Mouse (Mus musculus) adrenal gland, adult 18-20 months (tissue): Measurements from ENCODE around the gene Ccn1. TPM values are rescaled to one million over a fixed set of nuclear protein-coding genes. Genes with fewer than 3 reads are reported as not detected.

Experiments
- DNase-seq, 2 experiments: peaks; one replicate each; pipeline ENCODE4 v3.0.0; 2021 to 2022; ENCODE audit warnings: low spot score in 2 of 2
- long read RNA-seq, 2 experiments: library from polyadenylated mRNA; stranded (forward); transcript quantifications; one replicate each; pipeline ENCODE4 v2.0.0; 2021
- total RNA-seq, 2 experiments: library from RNA; stranded (reverse); gene quantifications; 1 replicate in 1 of 2; 2 replicates in 1 of 2; pipeline ENCODE4 v1.2.3; 2021

Gene Ccn1
- total RNA-seq: 10 to 100 TPM; 12.8 to 37.4 TPM
- long read RNA-seq, experiment 1, transcript Ccn1-201 (5 exons, 2,019 nt): major isoform, 32 of 35 reads
- long read RNA-seq, experiment 1, partial matches to known transcripts: 0 of 35 reads
- long read RNA-seq, experiment 1, other reads (novel, unspliced or antisense): 3 of 35 reads
- long read RNA-seq, experiment 2, transcript Ccn1-201 (5 exons, 2,019 nt): major isoform, 11 of 13 reads
- long read RNA-seq, experiment 2, partial matches to known transcripts: 1 of 13 reads
- long read RNA-seq, experiment 2, other reads (novel, unspliced or antisense): 1 of 13 reads

DNA sequence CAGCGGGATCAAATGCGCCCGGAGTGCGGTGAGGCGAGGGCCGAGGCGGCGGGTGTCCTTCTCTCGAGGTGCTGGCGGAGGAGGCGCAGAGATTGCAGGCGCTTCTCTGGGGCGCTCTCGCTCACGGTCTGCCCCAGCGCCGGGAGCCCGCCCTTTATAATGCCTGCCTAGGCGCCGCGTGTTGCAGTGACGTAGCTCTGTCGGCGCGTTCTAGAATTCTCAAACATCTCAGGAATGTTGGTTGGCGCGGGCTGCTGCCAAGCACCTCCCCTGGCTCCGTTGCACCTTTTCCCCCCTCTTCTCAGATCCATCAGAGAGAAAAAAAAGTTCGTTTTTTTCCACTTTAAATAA, at the start of gene Ccn1:
Ccn1 (minus strand) TSS at position 130 of the 351 bp plus-strand sequence.
- peak; percentile 68 to 77 for DNase-seq

DNA sequence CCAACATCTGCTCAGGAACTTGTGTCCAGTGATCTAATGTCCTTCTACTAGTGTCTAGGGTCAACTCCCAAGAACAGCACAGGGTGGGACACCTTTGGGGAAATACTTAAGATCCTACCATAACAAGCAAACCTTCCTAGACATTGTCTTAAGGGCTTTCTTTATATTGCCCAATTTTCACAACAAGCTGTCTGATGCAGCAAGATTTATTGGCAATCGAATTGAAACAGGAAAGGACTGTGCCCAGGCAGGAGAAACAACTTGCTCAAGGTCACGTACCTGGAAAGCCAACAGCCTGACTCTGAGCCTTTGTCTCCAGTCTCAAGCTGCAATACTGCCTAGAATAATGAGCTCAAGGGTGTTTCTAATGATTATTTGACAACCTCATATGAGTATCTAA, 43.6 kb upstream of the Ccn1 start:
- DNase-seq: no peak

DNA sequence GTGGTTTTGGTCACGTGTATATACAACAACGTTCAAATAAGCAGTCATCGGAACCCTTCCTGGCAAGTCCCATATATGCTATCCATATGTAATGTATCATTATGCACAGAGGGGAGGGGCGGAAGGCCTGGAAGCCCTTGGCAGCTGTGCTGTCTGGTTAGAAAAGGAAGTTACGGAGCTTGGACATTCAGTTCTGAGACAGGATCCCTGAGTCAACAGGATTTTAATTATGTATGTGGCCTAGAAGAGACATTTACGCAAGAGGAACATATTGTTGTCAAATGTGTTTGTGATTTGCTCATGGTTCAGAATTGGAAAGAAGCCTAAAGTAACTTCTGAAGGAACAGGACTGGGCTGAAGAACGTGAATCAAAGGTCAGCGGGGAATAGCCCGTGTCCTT, 42.3 kb upstream of the Ccn1 start:
- DNase-seq: no peak

DNA sequence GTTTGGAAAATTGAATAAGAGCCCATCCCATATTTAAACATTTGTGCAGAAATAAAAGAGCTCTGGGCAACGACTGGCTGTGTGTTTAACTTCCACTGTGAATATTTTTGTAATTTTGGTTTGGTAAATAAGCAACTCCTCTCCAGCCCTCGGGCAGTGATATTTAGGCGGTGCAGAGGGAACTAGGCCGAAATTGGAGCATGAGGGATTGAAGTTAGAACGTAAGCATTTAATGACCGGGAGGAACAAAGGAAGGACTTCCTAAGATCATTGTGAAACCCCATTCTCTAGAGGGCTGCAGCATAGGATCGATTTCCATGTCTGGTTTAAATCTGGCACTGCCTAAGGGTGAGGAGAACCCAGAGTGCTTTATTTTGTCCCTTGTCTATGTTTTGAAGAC, 41.6 kb upstream of the Ccn1 start:
- no peak for DNase-seq

DNA sequence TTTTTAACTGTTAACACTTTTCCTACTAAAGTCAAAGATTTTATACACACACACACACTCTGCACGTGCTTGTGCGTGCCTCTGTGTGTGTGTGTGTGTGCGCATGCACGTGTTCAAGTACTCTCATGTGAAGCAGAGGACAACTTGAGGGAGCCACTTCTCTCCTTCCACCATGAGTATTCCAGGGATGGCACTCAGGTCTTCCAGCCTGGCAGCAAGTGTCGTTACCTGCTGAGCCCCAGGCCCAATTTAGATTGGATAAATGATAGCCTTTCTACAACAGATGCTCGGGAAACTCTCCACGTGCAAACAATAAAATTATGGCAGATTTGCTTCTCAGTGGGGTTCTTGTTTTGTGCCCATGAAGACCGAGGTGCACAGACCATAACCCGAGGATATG, 39.5 kb upstream of the Ccn1 start:
- DNase-seq: no peak

DNA sequence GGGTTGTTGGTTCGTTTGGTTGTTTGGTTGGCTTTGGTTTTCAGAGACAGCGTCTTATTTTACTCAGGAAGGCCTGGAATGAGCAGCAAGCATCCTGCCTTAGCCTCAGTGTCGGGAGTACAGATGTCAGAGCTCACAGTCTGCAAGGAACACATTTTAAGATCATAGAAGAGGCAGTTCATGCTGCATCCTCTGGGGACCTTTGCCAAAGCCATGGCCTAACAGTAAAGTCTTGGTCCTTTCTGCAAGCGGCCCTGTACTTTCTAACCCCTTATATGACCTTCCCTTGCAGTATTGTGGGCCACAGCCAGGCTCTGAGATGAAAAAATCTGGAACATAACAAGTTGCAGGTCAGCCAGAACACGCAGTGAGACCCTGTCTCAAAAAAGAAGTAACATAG, 38.1 kb upstream of the Ccn1 start:
- DNase-seq: no peak

DNA sequence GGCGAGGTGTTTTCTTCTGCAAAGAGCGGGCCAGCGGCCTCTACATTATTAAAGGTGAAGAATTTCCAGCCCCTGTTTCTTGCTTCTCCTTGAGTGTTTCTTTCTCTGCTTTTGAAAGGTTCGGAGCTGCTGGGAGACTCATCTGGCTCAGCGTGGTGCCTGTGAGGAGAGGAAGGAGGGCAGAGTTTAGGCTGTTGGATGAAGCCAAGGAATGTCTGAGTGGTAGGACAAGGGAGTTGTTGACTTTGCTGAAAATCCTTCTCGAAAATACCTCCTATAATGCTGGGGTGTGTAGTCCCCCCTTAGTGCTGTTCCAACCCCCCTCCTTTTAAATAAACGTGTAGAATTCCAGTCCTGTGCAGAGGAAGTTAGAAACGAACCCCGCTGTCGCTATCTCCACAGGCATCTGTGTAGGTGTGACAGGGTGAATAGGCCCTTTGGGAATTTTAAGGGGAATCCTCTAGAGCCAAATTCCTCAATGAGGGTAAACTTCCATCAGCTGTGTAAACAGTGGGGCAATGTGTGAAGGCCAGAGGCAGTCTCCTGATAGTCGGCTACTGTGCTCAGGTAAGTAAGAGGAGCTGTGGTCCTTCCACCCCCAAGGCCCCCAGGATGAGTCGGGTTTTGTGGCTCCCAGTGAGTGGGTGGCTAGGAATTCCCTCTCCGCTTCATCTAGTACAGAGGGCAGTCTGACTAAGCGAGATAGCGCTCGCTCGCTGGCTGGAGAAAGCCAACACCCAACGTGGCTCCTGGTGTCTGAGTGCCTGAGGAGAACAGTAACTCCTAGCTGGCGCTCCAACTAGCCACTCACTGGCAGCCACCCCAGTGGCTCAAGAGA, 35.0 kb upstream of the Ccn1 start:
- DNase-seq: no peak

DNA sequence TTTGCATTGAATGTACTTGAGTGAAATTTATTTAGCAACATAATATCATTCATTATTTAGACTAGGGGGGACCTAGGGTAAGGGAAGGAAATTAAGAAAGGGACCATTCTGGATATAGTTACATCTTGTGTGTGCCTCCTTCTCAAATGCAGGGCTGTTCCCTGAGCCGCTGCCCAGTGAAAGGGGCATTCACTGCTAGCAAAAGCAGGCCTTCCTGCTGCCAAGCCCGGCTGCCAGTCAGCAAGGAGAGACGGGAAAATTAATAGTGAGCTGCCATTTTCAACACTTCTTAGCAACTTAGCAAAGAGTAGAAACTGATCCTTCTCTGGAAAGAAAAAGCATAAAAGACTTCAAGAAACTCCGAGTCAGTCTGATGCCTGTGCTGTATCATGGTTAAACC, 34.4 kb upstream of the Ccn1 start:
- DNase-seq: no peak

DNA sequence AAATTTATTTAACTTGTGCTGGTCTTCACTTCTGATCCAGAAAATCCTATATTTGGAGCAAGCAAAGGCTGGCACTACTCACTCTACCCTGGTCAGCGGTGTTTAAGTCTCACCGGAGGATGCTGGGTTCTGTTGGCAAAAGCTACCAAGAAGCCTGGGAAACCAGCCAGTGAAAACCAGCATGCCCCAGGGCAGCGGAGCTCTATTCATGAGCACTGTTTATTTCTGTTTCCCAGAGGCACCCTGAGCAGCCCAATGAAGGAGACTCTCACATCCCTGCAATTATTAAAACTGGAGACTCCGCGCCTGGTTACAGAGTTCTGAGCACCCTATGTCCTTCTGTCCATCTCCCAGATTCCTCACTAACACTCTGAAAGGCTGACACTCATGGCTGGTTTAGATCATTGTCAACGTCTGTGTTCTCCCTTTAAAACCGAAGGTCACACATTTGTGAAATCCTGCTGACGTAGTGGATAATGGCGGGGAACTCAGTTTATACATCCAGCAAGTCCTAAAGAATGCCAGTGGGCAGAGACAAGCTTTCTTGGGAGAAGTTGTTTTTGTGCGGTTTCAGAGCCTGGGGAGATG, 31.7 kb upstream of the Ccn1 start:
- DNase-seq: no peak

DNA sequence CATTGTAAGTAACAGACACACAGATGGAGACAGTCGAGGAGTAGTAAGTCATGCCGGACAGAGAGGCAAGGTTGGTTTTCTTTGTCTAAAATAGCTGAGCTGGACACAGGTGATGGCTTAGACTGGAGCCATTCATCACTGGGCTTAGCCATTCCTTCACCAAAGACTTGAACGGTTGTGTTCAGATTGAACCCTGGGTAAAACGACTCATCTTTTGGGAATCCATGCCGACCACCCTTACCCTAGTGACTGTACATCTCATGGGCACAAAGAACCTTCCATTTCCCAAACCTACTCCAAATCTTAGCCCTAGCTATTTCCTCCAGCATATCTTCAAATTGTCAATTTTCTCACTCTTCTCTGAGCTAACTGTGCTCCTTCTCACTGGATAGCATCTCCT, 30.9 kb upstream of the Ccn1 start:
- no peak for DNase-seq

DNA sequence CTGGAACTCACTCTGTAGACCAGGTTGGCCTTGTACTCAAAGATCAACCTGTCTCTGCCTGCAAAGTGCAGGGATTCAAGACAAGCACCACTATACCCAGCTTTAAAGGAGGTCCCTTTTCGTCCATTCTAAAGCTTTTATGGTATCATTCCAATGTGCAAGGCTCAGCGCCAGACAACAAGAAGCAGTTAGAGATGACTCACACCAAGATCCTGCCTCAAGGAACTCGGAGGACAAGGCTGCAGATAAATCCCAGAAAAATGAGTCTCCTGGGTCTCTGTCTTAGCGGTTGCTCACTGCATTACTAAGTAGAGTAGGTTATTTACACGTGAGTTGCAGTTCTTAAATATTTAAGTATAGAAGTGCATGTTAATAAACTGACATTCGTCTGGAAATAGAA, 26.4 kb upstream of the Ccn1 start:
- no peak for DNase-seq

DNA sequence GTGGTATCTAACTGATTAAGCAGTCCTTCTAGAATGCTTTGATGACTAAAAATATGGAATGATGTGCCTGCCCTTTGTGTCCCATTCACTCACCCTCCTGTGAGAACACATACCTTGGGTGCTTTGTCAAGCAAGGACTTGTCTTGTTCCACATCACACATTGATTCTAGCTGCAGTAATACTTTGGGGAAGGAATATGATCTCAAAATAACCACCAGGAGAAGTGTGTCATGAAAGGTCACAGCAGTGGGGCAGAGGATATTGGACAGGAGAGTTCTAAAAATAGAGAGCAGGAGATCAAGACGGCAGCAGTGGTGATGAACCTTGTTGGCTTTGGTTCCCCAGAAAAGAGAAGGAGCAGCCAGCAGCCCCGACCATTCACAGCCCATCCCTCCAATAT, 25.0 kb upstream of the Ccn1 start:
- DNase-seq: no peak

DNA sequence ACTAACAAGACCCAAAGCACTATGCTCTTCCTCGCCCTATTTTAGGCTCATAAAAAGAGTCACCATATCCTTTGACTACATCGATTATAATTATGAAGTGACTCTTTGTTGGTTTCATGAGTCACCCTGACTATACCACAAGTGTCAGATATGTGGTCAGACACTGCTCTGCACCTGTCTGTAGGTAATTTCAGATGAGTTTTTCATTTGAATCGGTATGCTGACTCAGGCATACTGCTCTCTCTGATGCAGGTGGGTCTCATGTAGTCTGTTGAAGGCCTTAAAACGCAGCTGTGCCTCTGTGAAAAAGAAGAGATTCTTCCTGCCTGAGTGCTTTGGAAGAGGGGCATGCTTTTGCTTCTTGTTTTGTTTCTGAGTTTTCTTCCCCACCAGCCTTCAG, 16.6 kb upstream of the Ccn1 start:
- no peak for DNase-seq

DNA sequence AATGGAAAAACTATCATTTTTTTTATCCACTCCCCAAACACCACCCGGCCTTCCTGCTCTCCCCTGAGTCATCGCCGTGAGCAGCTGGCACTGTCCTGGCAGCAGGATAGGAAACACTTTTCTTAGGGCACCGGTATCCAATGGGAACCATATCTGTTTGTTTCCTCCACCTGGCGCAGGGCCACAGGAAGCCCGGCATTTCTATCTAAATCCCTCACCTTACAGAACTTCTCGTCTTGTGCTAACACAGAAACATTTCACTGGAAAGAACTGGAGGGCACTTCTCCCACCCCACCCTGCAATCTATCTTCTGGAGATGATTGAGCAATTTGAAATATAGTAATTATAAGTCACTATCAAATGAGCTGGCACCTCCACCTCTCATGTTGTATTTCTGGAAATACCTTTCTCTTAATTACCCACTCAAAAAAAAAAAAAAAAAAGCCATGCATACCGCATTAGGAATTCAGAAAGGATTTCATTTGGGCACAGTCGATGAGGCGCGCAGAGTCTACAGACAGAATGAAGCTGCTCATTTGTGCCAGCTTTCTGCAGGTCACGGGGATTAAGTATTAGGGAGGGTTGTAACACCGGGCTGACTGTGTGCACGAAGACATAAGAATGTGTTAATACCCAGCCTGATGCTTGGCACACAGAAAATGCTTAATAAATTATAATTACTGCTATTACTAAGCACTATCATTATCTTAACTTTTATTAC, 7.4 kb upstream of the Ccn1 start:
- DNase-seq: no peak

DNA sequence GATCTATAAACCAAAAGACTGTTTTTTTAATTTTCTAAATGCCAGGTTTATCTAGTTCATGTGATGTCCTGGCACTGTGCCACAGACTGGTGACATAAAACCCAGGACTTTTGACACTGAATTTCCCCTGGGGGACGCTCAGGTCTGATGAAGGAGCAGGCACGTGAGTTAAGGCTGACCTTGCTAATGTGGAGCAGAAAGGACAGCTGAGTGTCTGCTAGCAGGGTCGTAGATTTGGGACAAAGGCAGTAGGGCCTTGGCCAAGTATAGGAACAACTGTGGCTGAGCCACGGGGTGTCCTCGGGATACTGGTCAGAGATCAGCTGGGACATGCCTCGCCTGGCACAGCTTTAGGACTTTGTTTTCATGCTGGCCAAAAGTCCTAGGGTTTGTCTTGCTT, 5.2 kb upstream of the Ccn1 start:
- no peak for DNase-seq

DNA sequence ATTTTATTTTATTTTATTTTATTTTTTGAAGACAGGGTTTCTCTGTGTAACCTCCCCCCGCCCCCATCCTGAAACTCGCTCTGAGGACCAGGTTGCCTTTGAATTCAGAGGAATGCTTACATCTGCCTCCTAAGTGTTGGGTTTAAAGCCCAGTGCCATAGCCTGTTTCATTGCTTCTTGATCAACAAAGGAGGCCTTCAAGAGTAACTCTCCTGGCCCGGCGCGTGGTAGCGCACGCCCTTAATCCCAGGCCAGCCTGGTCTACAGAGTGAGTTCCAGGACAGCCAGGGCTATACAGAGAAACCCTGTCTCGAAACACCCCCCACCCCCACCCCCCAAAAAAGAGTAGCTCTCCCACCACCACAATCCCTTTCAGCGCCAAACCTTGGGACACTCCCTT, 4.2 kb upstream of the Ccn1 start:
- no peak for DNase-seq

DNA sequence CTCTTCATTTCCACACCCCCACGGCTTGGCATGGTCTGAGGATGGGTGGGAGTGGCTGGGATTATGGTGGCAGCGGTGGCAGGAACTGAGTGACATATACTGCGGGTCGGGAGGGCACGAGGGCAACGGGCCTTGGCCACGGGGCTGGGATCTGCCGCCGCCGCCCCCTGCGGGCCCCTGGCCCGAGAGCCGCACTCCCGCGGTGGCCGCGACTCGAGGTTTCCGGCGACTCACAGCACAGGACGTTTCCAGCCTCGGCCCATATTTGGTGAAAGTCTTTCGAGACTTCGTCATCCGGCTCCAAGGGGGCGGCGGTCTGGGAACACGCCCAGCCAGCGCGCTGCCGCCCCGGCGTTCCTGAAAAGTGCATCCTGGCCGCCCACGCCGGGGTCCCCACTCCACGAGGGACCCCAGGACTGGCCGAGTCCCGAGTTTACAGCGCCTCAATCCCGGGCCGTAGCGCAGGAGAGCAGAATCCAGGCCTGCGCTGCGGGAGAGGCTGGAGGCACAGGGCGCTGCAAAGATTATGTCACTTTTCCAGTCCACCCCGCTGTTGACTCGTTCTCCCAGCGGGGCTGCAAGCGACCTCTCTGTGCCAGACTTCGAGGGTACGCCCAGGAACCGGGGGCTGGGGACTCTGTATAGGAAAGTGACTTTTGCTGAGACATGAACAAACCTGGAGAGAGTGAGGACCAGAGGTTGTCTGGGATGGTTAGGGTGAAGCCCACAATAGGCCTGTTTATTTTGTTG, 3.6 kb upstream of the Ccn1 start:
- peak; percentile 63 to 70 for DNase-seq

DNA sequence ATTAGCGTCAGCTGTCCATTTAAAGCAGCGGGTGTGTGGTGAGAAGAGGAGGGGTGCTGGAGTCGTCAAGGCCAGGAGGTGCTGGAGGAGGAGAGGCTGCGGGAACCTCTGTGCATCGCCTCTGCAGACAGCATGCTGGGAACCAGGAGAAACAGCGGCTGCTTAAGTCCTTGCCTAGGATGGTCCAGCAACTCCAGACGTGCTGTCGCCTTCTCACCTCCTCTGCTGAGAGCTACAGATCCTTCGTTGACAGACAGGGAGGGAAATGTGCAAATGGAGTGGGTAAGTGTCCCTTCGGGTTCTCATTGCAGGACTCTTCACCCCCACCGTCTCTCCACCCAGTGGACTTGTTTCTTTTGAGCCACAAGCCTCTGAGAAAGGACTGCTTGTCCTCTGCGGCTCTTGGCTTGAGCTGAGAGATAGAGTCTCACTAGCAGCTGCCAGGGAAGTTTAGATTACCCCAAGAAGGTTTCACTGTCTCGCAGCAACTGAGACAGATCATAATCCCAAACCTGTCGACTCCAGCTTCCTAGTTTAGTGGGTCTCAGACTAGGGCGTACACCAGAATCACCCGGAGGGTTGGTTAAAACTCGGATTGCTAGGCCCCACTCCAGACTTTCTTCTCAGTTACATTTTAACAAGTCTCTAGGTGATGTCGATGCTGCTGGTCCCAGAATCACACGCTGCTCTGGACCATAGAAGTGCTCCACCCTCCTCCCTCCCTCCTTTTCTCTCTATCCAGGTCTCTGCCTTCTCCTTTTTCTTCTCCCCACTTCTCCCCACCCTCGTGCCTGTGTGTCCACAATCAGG, 2.7 kb upstream of the Ccn1 start:
- DNase-seq: no peak

DNA sequence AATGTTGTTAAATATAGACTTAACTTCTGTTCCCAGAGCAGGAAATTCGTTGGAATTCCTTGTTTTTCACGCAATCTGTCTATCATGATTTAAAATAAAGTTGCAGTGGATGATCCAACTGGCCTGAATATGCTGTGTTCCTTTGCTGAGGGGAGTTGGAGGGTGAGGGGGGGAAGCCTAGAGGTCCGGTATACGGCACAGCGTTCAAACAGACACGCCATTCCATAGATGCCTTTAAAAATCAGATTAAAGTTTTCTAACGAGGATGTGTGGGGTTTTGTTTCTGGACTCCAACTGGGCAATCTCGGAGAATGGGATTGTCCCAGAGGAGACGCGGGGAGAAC, 2.2 kb upstream of the Ccn1 start:
- DNase-seq: no peak
